Mouse (Mus musculus) stomach, embryonic 14.5 days (tissue): ENCODE measurements around the gene Mrps9. TPM values are rescaled to one million over a fixed set of nuclear protein-coding genes. Genes with fewer than 3 reads are reported as not detected.
"Not testable (repeated sequence)": the region's sequence is repeated elsewhere in the genome, so short reads cannot be mapped to it uniquely, and the experiment has no call there.

Experiments used
- ATAC-seq: fragments of 200-750 bp; cut with Nextera tagmentation; 2 replicates; pipeline ENCODE4 v1.8.0; 2017; ENCODE audit warnings: low read depth, moderate TSS enrichment; ENCODE audit not compliant: insufficient number of reproducible peaks, insufficient read depth, low FRiP score
- H3K27ac ChIP-seq: fragments of 300-500 bp; sonication (generic); 2 replicates; pipeline ENCODE4 v1.5.1; 2014; ENCODE audit warnings: mild to moderate bottlenecking, low read length, moderate library complexity, mixed read lengths
- H3K27me3 ChIP-seq: fragments of 300-500 bp; sonication (generic); 2 replicates; pipeline ENCODE4 v1.6.1; 2014; ENCODE audit warnings: low read length, control low read depth, mixed read lengths; ENCODE audit not compliant: control insufficient read depth, insufficient read depth
- H3K36me3 ChIP-seq: fragments of 300-500 bp; sonication (generic); 2 replicates; pipeline ENCODE4 v1.6.1; 2014; ENCODE audit warnings: mild to moderate bottlenecking, control low read depth, low read length, moderate library complexity, mixed read lengths; ENCODE audit not compliant: control insufficient read depth, insufficient read depth
- H3K4me1 ChIP-seq: fragments of 300-500 bp; sonication (generic); 2 replicates; pipeline ENCODE4 v1.6.1; 2014; ENCODE audit warnings: low read length, control low read depth, mixed read lengths; ENCODE audit not compliant: control insufficient read depth, insufficient read depth
- H3K4me2 ChIP-seq: fragments of 300-500 bp; sonication (generic); replicated peaks from 2 replicates; pipeline ENCODE4 v1.6.1; 2014; ENCODE audit warnings: low read depth, low read length, control low read depth
- H3K4me3 ChIP-seq: fragments of 300-500 bp; sonication (generic); 2 replicates; pipeline ENCODE4 v1.5.1; 2014; ENCODE audit warnings: low read depth, low read length, control low read depth
- H3K9ac ChIP-seq: fragments of 300-500 bp; sonication (generic); replicated peaks from 2 replicates; pipeline ENCODE4 v1.6.1; 2014; ENCODE audit warnings: low read depth, mild to moderate bottlenecking, control low read depth, low read length, moderate library complexity, mixed read lengths
- H3K9me3 ChIP-seq: fragments of 300-500 bp; sonication (generic); 2 replicates; pipeline ENCODE4 v1.6.1; 2016; ENCODE audit warnings: low read depth, low read length, control low read depth; ENCODE audit not compliant: control insufficient read depth
- WGBS: fragments of 180-500 bp; shearing (Covaris S2); extraction: QIAGEN DNeasy Blood & Tissue Kit; methylation state at CpG from one replicate; pipeline ENCODE4 v1.1.7; 2014; 5-methylcytosine and 5-hydroxymethylcytosine counted together
- polyA plus RNA-seq: library from polyadenylated mRNA; unstranded; fragments of >200 nt; fragmentation: Nextera tagmentation; extraction: Ambion mirVana; gene quantifications from 2 replicates; pipeline ENCODE4 v1.2.1, GENCODE M21; 2014

The Mrps9 gene
- polyA plus RNA-seq, 1 experiment from 2014 or later = 49.7 TPM

GRCm38 (mm10) chr1:42867188-42867587 lies 16.2 kb downstream of the Mrps9 start:
- Histone ChIP-seq H3K4me3 (no peak overlapping the region), H3K9ac (no peak overlapping the region), H3K27me3 (no peaks in the 10 kb centered on the region), H3K9me3 (no peaks in the 10 kb centered on the region), H3K4me1 (no peaks in the 10 kb centered on the region), H3K36me3 (peaks cover 8% of the 10 kb centered on the region), H3K27ac (no peak overlapping the region), H3K4me2 (no peak overlapping the region)
- ATAC-seq = no peak
- 96% methylated on average over 3 of the region's 3 CpGs for WGBS

GRCm38 (mm10) chr1:42874174-42874573 lies 23.1 kb downstream of the Mrps9 start:
- H3K4me1 ChIP-seq = no peaks in the 10 kb centered on the region

DNA sequence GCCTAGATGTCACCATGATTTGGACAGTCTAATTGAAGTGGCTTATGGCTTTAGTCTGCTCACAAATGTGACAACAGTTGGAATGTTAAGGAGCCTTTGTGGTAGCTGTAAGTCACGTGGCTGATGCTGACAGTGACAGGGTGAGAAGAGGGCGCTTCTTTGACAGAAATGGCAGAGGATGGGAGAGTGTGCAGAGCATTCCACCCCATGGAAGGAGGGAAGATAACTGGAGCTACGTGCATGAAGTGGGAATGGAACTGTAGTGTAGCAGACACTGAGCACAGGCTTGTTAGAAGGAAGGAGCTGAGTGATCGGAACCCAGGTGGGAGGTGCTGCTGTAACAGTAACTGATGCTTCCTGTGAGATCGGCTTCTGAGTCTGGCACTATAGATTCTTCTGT lies 24.2 kb downstream of the Mrps9 start:
- Histone ChIP-seq H3K4me3 (no peak overlapping the region), H3K4me1 (no peaks in the 10 kb centered on the region), H3K27ac (no peak overlapping the region), H3K27me3 (no peaks in the 10 kb centered on the region), H3K9ac (no peak overlapping the region), H3K36me3 (no peaks in the 10 kb centered on the region), H3K9me3 (no peaks in the 10 kb centered on the region), H3K4me2 (no peak overlapping the region)
- ATAC-seq = no peak
- 75% methylated on average over 5 of the region's 5 CpGs for WGBS

More at GRCm38 (mm10) chr1:42874174-42874573, 23.1 kb downstream of the Mrps9 start:
- Histone ChIP-seq H3K36me3 (no peaks in the 10 kb centered on the region), H3K27me3 (no peaks in the 10 kb centered on the region), H3K9ac (no peak overlapping the region), H3K27ac (no peak overlapping the region), H3K4me3 (no peak overlapping the region), H3K4me2 (no peak overlapping the region), H3K9me3 (no peaks in the 10 kb centered on the region)
- no peak for ATAC-seq
- 59% methylated on average over 2 of the region's 2 CpGs for WGBS

GRCm38 (mm10) chr1:42876463-42877093 lies 25.5 kb downstream of the Mrps9 start:
- Histone ChIP-seq H3K36me3 (no peaks in the 10 kb centered on the region), H3K9ac (no peak overlapping the region), H3K4me2 (no peak overlapping the region), H3K27ac (no peak overlapping the region), H3K4me3 (no peak overlapping the region), H3K27me3 (no peaks in the 10 kb centered on the region), H3K9me3 (no peaks in the 10 kb centered on the region), H3K4me1 (no peaks in the 10 kb centered on the region)
- no peak for ATAC-seq
- 78% methylated on average over 4 of the region's 4 CpGs for WGBS

GRCm38 (mm10) chr1:42877264-42877663 lies 26.2 kb downstream of the Mrps9 start:
- H3K9ac ChIP-seq = no peak overlapping the region
- H3K4me2 ChIP-seq = no peak overlapping the region
- WGBS = 76% methylated on average over 10 of the region's 10 CpGs
- no peaks in the 10 kb centered on the region for H3K4me1 ChIP-seq
- H3K4me3 ChIP-seq = no peak overlapping the region
- no peak for ATAC-seq
- H3K9me3 ChIP-seq = no peaks in the 10 kb centered on the region
- H3K27ac ChIP-seq = no peak overlapping the region
- H3K36me3 ChIP-seq = no peaks in the 10 kb centered on the region
- H3K27me3 ChIP-seq = no peaks in the 10 kb centered on the region

- no peak overlapping the region for H3K27ac ChIP-seq
- H3K27me3 ChIP-seq = no peaks in the 10 kb centered on the region
- no peaks in the 10 kb centered on the region for H3K4me1 ChIP-seq
- no peaks in the 10 kb centered on the region for H3K36me3 ChIP-seq
- H3K9me3 ChIP-seq = no peaks in the 10 kb centered on the region
- 89% methylated on average over 5 of the region's 5 CpGs for WGBS
- H3K9ac ChIP-seq = no peak overlapping the region
- no peak overlapping the region for H3K4me3 ChIP-seq
- no peak overlapping the region for H3K4me2 ChIP-seq
- no peak for ATAC-seq
Observed at GRCm38 (mm10) chr1:42878851-42879250, 27.8 kb downstream of the Mrps9 start.

GRCm38 (mm10) chr1:42882258-42882657 lies 31.2 kb downstream of the Mrps9 start:
- 93% methylated on average over 2 of the region's 2 CpGs for WGBS
- Histone ChIP-seq H3K4me1 (no peaks in the 10 kb centered on the region), H3K4me2 (no peak overlapping the region), H3K9me3 (no peaks in the 10 kb centered on the region), H3K36me3 (no peaks in the 10 kb centered on the region), H3K27ac (no peak overlapping the region), H3K9ac (no peak overlapping the region), H3K27me3 (no peaks in the 10 kb centered on the region), H3K4me3 (no peak overlapping the region)
- no peak for ATAC-seq

- H3K36me3 ChIP-seq, H3K4me3 ChIP-seq, H3K27ac ChIP-seq, H3K9me3 ChIP-seq, ATAC-seq, H3K9ac ChIP-seq, H3K4me2 ChIP-seq, H3K4me1 ChIP-seq, H3K27me3 ChIP-seq: not testable (repeated sequence)
- WGBS = 100% methylated on average over 1 of the region's 2 CpGs
Observed at GRCm38 (mm10) chr1:42883418-42883817, 32.4 kb downstream of the Mrps9 start.

GRCm38 (mm10) chr1:42887835-42888234 lies 36.8 kb downstream of the Mrps9 start:
- Histone ChIP-seq H3K4me2 (no peak overlapping the region), H3K27me3 (no peaks in the 10 kb centered on the region), H3K36me3 (no peaks in the 10 kb centered on the region), H3K9me3 (no peaks in the 10 kb centered on the region), H3K4me3 (no peak overlapping the region), H3K4me1 (peaks cover 6% of the 10 kb centered on the region; the same call in 1 of the 2 replicates), H3K27ac (no peak overlapping the region), H3K9ac (no peak overlapping the region)
- no peak for ATAC-seq
- WGBS = 88% methylated on average over 11 of the region's 11 CpGs
